In genomic region chr1:186705915-186706248, GRCm38 (mm10) we compare ENCODE assay signal across 8 mouse cellular contexts. TPM values are rescaled to one million over a fixed set of nuclear protein-coding genes. Genes with fewer than 3 reads are reported as not detected.
DNase-seq lines count a peak whose midpoint lies in the region; ATAC-seq and TF ChIP-seq lines count a peak whose summit lies in the region.

Gene Tgfb2 (minus strand): TSS chr1:186705989.

- peak within 1 kb of the TSS; percentile 81 for H3K9ac ChIP-seq in neural tube, embryonic 11.5 days (ENCODE audit: low read length)

- peak; percentile 22 for ATAC-seq in neural tube, embryonic 11.5 days (ENCODE audit: insufficient read depth, low FRiP score, low TSS enrichment)

- peak within 1 kb of the TSS; percentile 49 for H3K27ac ChIP-seq in neural tube, embryonic 11.5 days (ENCODE audit: low read depth, low read length)
- H3K27ac ChIP-seq in left cerebral cortex, adult 2 months = peak within 1 kb of the TSS; percentile 63
- peak within 1 kb of the TSS; percentile 85 for H3K27ac ChIP-seq in midbrain, embryonic 10.5 days (replicated peaks)

- peak; percentile 51 for DNase-seq in neural tube, embryonic 11.5 days (ENCODE audit: low spot score)
- no peak for DNase-seq in neural tube, embryonic 10.5 days (ENCODE audit: extremely low spot score, low spot score)
- DNase-seq in embryo, embryonic 11 days = peak; percentile 67
- peak; percentile 21 for DNase-seq in heart, adult 8-10 months (ENCODE audit: low spot score)
- DNase-seq in left cerebral cortex, adult 2 months (ENCODE audit: extremely low spot score in 1 of 2, low spot score in 2 of 2) = peak; percentile 26 to 29
- no peak for DNase-seq in midbrain, embryonic 10.5 days (ENCODE audit: low spot score)
- no peak for DNase-seq in cerebellum, adult 11 months
- no peak for DNase-seq in thymus, postnatal 25 days

- no peaks in the 10 kb centered on the region for H3K4me1 ChIP-seq in neural tube, embryonic 11.5 days (ENCODE audit: control insufficient read depth, insufficient read depth, low read length)
- peaks cover 32% of the 10 kb centered on the region for H3K4me1 ChIP-seq in midbrain, embryonic 10.5 days

- no peaks in the 10 kb centered on the region for H3K36me3 ChIP-seq in neural tube, embryonic 11.5 days (ENCODE audit: control insufficient read depth, insufficient read depth, low read length)
- no peaks in the 10 kb centered on the region for H3K36me3 ChIP-seq in midbrain, embryonic 10.5 days

- WGBS in neural tube, embryonic 11.5 days = 1% methylated on average over 12 of the region's 12 CpGs
- 3% methylated on average over 12 of the region's 12 CpGs for WGBS in midbrain, embryonic 10.5 days

- no peaks in the 10 kb centered on the region; the same call in 1 of the 2 replicates for H3K27me3 ChIP-seq in neural tube, embryonic 11.5 days (ENCODE audit: control insufficient read depth, insufficient read depth, low read length)
- H3K27me3 ChIP-seq in midbrain, embryonic 10.5 days (ENCODE audit: low read depth, poor library complexity, severe bottlenecking) = peaks cover 47% of the 10 kb centered on the region

- H3K4me3 ChIP-seq in neural tube, embryonic 11.5 days (ENCODE audit: low read depth, low read length) = peak within 1 kb of the TSS; percentile 61
- peak within 1 kb of the TSS; percentile 83 for H3K4me3 ChIP-seq in left cerebral cortex, adult 2 months
- peak within 1 kb of the TSS; percentile 69 for H3K4me3 ChIP-seq in midbrain, embryonic 10.5 days

- no peaks in the 10 kb centered on the region for H3K9me3 ChIP-seq in neural tube, embryonic 11.5 days (ENCODE audit: control insufficient read depth, low read length)
- no peaks in the 10 kb centered on the region for H3K9me3 ChIP-seq in midbrain, embryonic 10.5 days (replicated peaks)

- no peak for TF ChIP-seq CTCF in left cerebral cortex, adult 2 months (IDR thresholded peaks at IDR 0.05)

- H3K4me2 ChIP-seq in neural tube, embryonic 11.5 days (ENCODE audit: low read depth) = peak within 1 kb of the TSS; percentile 90

- intact Hi-C loops in left cerebral cortex, adult 2 months (cut with DNase I) = loop anchor here (5.0 kb wide), 3 partner anchors 99 to 464 kb away; no protein-coding TSS in a partner anchor

RNA-seq across cellular contexts. Expression of gene Tgfb2, which starts in this region (rescaled TPM):
- 33.6 and 36.4 TPM in 2 replicates for polyA plus RNA-seq in neural tube, embryonic 11.5 days (2014; fragmentation: Nextera tagmentation; extraction: Ambion mirVana)
- total RNA-seq in heart, adult 8-10 months (2022) = 1 to 10 TPM; 4.7 to 7.1 (median 5.6) TPM
- total RNA-seq in left cerebral cortex, adult 2 months (2021) = 1 to 10 TPM; 6.0 to 7.4 TPM
- polyA plus RNA-seq in midbrain, embryonic 10.5 days (2016; fragmentation: Nextera tagmentation; extraction: Ambion mirVana) = 11.1 and 13.9 TPM in 2 replicates

Comparison
In these comparisons a context has a peak if more than half of its experiments do, and no peak if none do; other contexts are left out.
1. DNase-seq: peak in neural tube, embryonic 11.5 days (single experiment), embryo, embryonic 11 days (single experiment), heart, adult 8-10 months (single experiment) and left cerebral cortex, adult 2 months (2 of 2); none in neural tube, embryonic 10.5 days (single experiment), midbrain, embryonic 10.5 days (single experiment), cerebellum, adult 11 months (single experiment) and thymus, postnatal 25 days (single experiment).
2. Peak in every context shown above with its lines, with median percentiles within 50 percentile points of each other: H3K27ac ChIP-seq and H3K4me3 ChIP-seq.